Mouse (Mus musculus) liver, embryonic 14.5 days (tissue): ENCODE measurements around the gene Gm28038. TPM values are rescaled to one million over a fixed set of nuclear protein-coding genes. Genes with fewer than 3 reads are reported as not detected.

Source experiments
- ATAC-seq: fragments of 200-750 bp; cut with Nextera tagmentation; 2 replicates; pipeline ENCODE4 v1.8.0; 2017; ENCODE audit warnings: moderate number of reproducible peaks, mild to moderate bottlenecking, moderate library complexity; ENCODE audit not compliant: insufficient read depth
- DNase-seq, 3 experiments: peaks; one replicate each; pipeline ENCODE4 v3.0.0-alpha.2; 2012 to 2013; ENCODE audit warnings: low read depth in 3 of 3, low spot score in 3 of 3
- H3K27ac ChIP-seq: fragments of 300-500 bp; sonication (generic); 2 replicates; pipeline ENCODE4 v1.5.1; 2014; ENCODE audit warnings: moderate library complexity, mild to moderate bottlenecking, control low read depth, inconsistent platforms
- H3K27me3 ChIP-seq: fragments of 300-500 bp; sonication (generic); 2 replicates; pipeline ENCODE4 v1.6.1; 2014; ENCODE audit warnings: mild to moderate bottlenecking, low read length, moderate library complexity; ENCODE audit not compliant: control insufficient read depth, insufficient read depth
- H3K36me3 ChIP-seq: fragments of 300-500 bp; sonication (generic); replicated peaks from 2 replicates; pipeline ENCODE4 v1.6.1; 2014; ENCODE audit warnings: low read depth; ENCODE audit not compliant: control insufficient read depth, insufficient read depth
- H3K4me1 ChIP-seq, 2 experiments: fragments of 200-500 bp in 1 of 2; fragments of 300-500 bp in 1 of 2; sonication (generic) in 1 of 2; replicated peaks; 2 replicates each; pipeline ENCODE4 v1.6.1; 2012 to 2014; ENCODE audit warnings: antibody characterized with exemption in 1 of 2, inconsistent platforms in 1 of 2, low read length in 1 of 2; ENCODE audit not compliant: control insufficient read depth in 2 of 2, insufficient read depth in 2 of 2
- H3K4me2 ChIP-seq: fragments of 300-500 bp; sonication (generic); 2 replicates; pipeline ENCODE4 v1.6.1; 2014; ENCODE audit warnings: low read depth, mild to moderate bottlenecking, control low read depth, moderate library complexity
- H3K4me3 ChIP-seq, 2 experiments: fragments of 200-500 bp in 1 of 2; fragments of 300-500 bp in 1 of 2; sonication (generic) in 1 of 2; 2 replicates each; pipeline ENCODE4 v1.5.1; 2012 to 2014; ENCODE audit warnings: low read depth in 2 of 2, low read length in 2 of 2, mild to moderate bottlenecking in 2 of 2, control low read depth in 1 of 2, inconsistent platforms in 1 of 2, moderate library complexity in 1 of 2; ENCODE audit not compliant: insufficient read depth in 1 of 2
- H3K9ac ChIP-seq: fragments of 300-500 bp; sonication (generic); replicated peaks from 2 replicates; pipeline ENCODE4 v1.6.1; 2014; ENCODE audit warnings: mild to moderate bottlenecking, control low read depth, moderate library complexity
- H3K9me3 ChIP-seq: fragments of 300-500 bp; sonication (generic); 2 replicates; pipeline ENCODE4 v1.6.1; 2016; ENCODE audit warnings: low read length, mixed read lengths; ENCODE audit not compliant: control insufficient read depth
- CTCF ChIP-seq: IDR thresholded peaks from 2 replicates; pipeline ENCODE4 v1.5.1; 2016; ENCODE audit warnings: antibody characterized with exemption, low read depth, control low read depth
- EP300 ChIP-seq: IDR thresholded peaks from 2 replicates; pipeline ENCODE4 v1.6.1; 2016; ENCODE audit warnings: antibody characterized with exemption, low read depth
- WGBS: fragments of 180-500 bp; shearing (Covaris S2); extraction: QIAGEN DNeasy Blood & Tissue Kit; methylation state at CpG from one replicate; pipeline ENCODE4 v1.1.7; 2014; ENCODE audit not compliant: insufficient replicate concordance; 5-methylcytosine and 5-hydroxymethylcytosine counted together
- polyA plus RNA-seq, 2 experiments: library from polyadenylated mRNA; depleted of rRNA in 1 of 2; stranded (reverse) in 1 of 2; unstranded in 1 of 2; fragments of >200 nt; fragmentation: Nextera tagmentation in 1 of 2; extraction: Ambion mirVana in 1 of 2; gene quantifications; 2 replicates each; pipeline versions ENCODE4 v1.2.1 to v1.2.3; 2012 to 2014

The Gm28038 gene
- polyA plus RNA-seq, 2 experiments: not detected

DNA sequence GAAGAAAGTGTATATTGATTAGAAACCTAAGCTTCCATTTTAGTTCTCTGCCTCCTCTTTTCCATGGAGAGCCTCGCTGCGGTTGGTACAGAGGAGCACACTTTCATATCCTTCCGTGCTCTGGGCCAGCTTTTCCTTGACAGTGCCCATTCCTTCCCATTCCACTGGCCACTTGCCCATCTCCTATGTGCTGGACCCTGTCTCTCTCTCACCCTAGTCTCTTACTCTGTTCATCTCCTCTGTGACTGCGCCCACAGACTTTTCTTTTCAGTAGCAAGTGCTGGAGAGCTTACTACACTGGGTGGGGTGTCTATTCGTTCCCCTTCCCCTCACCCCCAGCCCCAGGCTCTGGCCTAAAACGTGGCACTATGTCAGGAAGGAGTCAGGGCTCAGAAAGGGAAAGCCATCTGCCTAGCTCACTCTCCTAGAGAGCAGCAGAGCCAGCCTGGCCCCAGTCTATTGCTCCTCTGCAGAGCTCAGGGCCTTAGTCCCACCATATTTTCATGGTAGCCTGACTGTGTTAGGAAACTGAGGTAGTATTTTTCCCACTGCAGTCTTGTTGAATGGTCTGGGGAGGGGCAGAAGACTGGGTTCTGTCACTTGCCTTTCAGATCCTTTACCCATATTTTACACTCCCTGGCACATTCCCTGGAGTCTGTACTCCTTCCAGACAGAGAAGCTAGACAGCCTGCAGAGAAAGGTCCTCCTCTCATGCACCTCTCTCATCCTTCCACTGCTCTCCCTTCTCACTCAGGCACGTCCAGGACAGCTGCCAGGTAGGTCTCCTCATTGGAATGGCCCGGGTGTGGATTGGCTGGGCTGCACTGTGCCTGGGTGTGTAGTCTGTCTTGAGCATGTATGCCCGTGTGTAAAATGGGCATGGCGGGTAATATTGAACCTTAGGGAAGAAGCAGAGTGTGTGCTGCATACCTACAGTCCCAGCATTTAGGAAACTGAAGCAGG, 30.4 kb upstream of the Gm28038 start:
- H3K4me2 ChIP-seq: no peak overlapping the region
- ATAC-seq (no peak), DNase-seq (no peak)
- WGBS: 79% methylated on average over 10 of the region's 10 CpGs
- peaks cover 4% of the 10 kb centered on the region for H3K36me3 ChIP-seq
- no peaks in the 10 kb centered on the region for H3K9me3 ChIP-seq
- H3K4me3 ChIP-seq: no peak overlapping the region
- no peaks in the 10 kb centered on the region for H3K27me3 ChIP-seq
- TF ChIP-seq CTCF (no peak), EP300 (no peak)
- H3K27ac ChIP-seq: no peak overlapping the region
- H3K9ac ChIP-seq: no peak overlapping the region
- peaks cover 6 to 10% of the 10 kb centered on the region in 2 experiments; a peak in 3 of 4 replicates for H3K4me1 ChIP-seq

DNA sequence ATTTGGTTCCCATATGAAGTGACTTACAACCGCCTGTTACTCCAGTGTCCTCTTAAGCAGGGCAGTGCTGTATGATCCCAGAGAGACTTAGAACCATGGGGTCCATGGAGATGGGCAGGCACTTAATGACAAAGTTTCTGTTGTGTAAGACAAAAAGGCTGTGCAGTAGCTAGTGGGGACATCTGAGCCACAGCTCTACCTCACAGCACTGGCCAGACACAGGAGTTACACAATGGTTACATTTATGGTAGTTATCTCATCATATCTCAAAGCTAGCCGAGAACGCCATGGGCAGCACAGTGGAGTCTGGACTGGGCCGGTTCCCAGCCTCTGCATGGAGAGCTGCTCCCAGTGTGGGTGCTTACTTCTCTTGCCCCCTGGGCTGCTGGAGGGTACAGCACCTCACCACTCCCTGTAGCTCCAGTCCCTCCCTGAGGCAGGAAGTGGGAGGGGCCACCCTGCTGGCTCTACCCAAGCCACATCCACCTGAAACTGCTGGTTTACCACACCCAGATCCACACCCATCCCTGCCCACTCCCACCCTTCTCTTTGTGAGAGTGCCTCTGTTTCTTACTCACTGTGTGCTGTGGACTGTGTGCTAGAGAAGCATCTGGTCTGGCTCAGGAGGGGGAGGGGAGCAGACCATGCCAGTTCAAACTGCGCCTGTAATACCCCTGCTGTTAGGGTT, 29.3 kb upstream of the Gm28038 start:
- Histone ChIP-seq H3K27me3 (no peaks in the 10 kb centered on the region), H3K9ac (no peak overlapping the region), H3K4me1 (peaks cover 6 to 10% of the 10 kb centered on the region in 2 experiments; a peak in 3 of 4 replicates), H3K9me3 (no peaks in the 10 kb centered on the region), H3K27ac (no peak overlapping the region), H3K4me2 (no peak overlapping the region), H3K36me3 (peaks cover 15% of the 10 kb centered on the region), H3K4me3 (no peak overlapping the region)
- ATAC-seq: peak; percentile 82
- DNase-seq: peak in 1 of 3 experiments; percentile 36
- TF ChIP-seq CTCF: no peak
- TF ChIP-seq EP300: no peak
- WGBS: 34% methylated on average over 5 of the region's 5 CpGs

DNA sequence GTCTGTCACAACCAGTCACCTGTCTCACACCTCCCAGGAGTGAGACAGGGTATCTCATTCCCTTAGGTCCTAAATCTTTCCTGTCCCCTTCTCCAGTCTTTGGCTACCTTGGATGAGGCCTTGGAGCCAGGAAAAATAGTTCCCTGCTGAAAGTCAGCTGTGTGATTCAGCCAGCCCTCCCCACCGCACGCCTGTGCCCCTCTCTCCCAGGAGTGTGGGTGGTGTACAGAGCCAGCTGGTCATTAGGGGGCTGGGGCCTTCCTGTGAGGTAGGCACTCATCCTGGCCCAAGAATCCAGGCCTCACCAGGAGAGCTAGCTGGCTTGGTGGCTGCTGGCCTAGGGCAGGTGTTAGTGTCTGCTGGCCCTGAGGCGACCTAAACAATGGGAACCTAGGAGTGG, 28.3 kb upstream of the Gm28038 start:
- Histone ChIP-seq H3K27ac (no peak overlapping the region), H3K9me3 (no peaks in the 10 kb centered on the region), H3K4me2 (no peak overlapping the region), H3K9ac (no peak overlapping the region), H3K4me3 (no peak overlapping the region), H3K27me3 (no peaks in the 10 kb centered on the region), H3K4me1 (peaks cover 6 to 10% of the 10 kb centered on the region in 2 experiments; a peak in 3 of 4 replicates), H3K36me3 (peaks cover 23% of the 10 kb centered on the region)
- no peak for TF ChIP-seq CTCF
- TF ChIP-seq EP300: no peak
- 84% methylated on average over 3 of the region's 3 CpGs for WGBS
- no peak for DNase-seq
- no peak for ATAC-seq

DNA sequence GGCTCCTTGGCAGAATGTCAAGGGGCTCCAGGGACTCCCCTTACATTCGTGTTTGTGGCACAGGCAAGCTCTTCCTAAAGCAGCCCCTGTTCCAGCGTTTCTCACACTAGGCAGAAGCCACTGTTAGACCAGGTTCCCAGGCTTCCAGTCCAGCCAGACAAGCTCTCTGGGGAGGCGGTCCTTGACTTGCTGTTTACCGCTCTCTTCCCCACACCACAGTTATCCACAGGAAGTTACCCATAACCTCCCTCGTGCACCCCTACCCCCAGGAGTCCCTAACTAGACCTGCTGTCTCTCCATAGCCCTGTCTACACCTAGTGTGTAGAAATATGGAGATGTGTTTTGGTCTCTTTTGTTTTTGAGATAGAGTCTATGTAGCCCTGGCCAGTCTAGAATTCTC, 27.0 kb upstream of the Gm28038 start:
- TF ChIP-seq CTCF (no peak), EP300 (no peak)
- H3K4me1 ChIP-seq: peaks cover 6 to 15% of the 10 kb centered on the region in 2 experiments; a peak in 3 of 4 replicates
- no peak overlapping the region for H3K9ac ChIP-seq
- no peak for DNase-seq
- peaks cover 27% of the 10 kb centered on the region for H3K36me3 ChIP-seq
- no peaks in the 10 kb centered on the region for H3K9me3 ChIP-seq
- H3K27ac ChIP-seq: no peak overlapping the region
- no peak overlapping the region for H3K4me2 ChIP-seq
- no peak overlapping the region for H3K4me3 ChIP-seq
- no peaks in the 10 kb centered on the region for H3K27me3 ChIP-seq
- ATAC-seq: no peak
- 34% methylated on average over 5 of the region's 5 CpGs for WGBS
